Mouse (Mus musculus): ENCODE data around the gene Fscn2.
"Not testable (repeated sequence)": the region's sequence is repeated elsewhere in the genome, so short reads cannot be mapped to it uniquely, and the experiment has no call there.

The Fscn2 gene

DNA sequence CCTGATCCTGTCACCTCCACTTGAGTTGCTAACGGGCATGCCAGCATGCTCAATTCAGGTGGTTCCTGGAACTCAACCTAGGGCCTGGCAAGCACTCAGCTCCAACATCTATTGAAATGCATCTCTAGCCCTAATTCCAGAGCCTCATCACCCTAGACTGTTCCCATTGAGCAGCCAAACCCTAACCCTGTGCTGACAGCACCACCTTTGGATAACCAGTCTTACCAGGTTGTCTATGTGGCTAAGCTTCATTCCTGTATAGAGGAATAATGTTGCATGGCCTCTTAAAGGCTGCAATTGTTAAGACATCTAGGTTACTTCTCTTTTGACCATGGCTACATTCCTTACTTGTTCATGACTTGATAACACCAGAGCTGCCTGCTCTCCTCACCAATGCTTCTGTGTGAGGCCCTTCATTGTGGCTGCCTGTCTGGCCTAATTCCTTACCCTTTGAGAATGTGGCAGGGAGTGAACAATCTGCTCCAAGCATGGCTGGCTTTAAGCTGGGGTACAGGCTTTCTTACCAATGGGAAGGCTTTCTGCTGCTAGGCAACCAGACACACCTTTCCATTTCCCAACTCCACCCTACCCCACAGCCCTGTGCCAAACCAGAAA is 16.2 kb upstream of the Fscn2 start:
- in situ Hi-C loops (cut with MboI): no loop called here

GRCm38 (mm10) chr11:120346383-120347034 is 14.8 kb upstream of the Fscn2 start:
- in situ Hi-C loops (cut with MboI): not testable (repeated sequence)

DNA sequence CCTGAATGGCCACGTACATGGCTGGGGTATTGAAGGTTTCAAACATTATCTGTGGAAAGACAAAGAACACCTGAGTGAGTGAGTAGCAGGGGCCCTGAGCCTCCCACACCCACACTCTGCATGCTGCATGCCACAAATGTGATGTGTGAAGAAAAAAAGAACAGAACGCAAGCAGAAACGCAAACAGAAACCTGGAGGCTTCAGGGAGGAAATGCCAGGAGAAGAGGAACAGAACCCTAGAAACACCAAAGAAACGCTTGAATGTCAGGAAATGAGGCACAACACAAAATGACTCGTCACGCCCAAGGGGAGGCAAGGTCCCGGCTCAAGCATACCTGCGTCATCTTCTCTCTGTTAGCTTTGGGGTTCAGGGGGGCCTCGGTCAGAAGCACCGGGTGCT is 14.0 kb upstream of the Fscn2 start:
- in situ Hi-C loops (cut with MboI): no loop called here

DNA sequence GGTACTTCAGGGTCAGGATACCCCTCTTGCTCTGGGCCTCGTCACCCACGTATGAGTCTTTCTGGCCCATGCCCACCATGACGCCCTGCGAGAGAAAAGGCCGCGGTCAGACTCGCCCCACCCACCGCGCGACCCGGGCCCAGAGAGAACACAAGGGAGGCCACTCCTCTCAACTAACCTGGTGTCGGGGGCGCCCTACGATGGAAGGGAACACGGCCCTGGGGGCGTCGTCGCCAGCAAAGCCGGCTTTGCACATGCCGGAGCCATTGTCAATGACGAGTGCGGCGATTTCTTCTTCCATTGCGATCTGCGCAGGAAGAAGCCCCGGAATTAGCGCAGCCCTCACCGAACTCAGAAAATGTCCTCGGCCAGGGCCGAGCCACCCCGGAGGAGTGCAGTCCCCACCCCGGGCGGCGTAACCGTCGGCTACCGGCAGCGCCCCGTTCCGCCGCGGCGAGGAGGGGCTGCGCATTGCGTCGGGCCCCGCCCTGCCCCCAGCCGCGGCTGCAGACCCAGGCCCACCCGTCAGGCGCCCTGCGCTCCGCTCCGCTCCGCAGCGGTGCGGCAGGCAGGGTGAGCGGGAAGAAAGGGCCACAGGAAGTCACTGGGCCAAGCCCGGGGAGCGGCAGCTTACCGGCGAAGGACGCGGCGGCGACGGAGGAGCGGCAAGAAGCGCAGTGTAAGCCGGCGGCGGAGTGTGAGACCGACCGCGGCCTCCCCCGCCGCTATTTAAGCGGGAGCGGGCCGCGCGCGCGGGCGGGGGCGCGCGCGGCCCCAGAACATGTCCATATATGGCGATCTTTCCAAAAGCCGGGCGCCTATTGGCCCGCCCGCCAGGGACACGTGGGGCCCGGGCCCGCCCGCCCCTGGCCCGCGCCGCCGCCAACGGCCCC is 13.3 kb upstream of the Fscn2 start, which contains the start of gene Actg1:
Gene Actg1, minus strand, starts transcription at position 752 of the 893 bp plus-strand sequence.
- in situ Hi-C loops (cut with MboI): no loop called here

DNA sequence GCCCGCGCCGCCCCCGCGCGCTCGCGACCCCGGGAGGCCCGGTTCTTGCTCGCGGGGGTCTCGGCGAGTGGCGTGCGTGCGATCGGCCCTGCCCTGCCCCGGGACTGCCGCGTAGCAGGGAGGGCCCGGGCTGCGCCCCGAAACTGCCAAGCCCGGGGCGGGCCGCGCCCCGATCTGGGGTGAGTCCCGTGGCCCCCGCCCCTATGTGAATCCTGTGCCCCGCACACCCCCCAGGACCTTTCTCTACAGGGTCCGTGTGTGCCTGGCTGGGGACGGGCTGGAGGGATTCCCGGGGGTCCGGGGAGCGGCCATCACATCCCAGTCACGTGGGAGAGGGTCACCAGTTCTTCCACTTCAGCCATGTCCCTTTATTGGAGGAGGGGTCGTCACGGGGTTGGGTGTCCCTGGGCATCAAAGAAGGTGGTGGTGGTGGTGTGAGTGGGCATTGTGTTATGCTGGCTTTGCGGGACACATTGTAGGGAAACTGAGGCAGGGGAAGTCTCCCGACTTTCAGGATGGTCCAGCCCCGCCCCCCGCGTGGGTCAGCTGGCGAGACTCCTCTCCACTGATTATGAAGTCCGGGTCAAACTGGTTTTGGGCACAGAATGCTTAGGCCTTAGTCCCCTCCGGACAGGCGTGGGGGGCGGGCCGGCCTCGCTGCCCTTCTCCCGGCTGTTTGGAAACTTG is 12.5 kb upstream of the Fscn2 start:
- in situ Hi-C loops (cut with MboI): no loop called here

- in situ Hi-C loops (cut with MboI): no loop called here
These were observed 11.9 kb upstream of the Fscn2 start for GRCm38 (mm10) chr11:120349371-120349985.

- in situ Hi-C loops (cut with MboI): no loop called here
These were observed 11.2 kb upstream of the Fscn2 start for GRCm38 (mm10) chr11:120349986-120350702.

GRCm38 (mm10) chr11:120350711-120351110 is 10.6 kb upstream of the Fscn2 start:
- in situ Hi-C loops (cut with MboI): no loop called here

GRCm38 (mm10) chr11:120351250-120352092 is 9.9 kb upstream of the Fscn2 start:
- in situ Hi-C loops (cut with MboI): no loop called here

DNA sequence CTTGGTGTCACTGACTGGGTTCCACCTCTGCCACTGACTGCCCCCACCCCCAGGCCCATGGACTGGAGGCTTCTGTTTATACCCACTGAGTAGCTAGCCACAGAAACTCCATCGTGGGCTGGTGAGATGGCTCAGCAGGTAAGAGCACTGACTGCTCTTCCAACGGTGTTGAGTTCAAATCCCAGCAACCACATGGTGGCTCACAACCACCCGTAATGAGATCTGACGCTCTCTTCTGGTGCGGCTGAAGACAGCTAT is 9.3 kb upstream of the Fscn2 start:
- in situ Hi-C loops (cut with MboI): not testable (repeated sequence)

- in situ Hi-C loops (cut with MboI): no loop called here
These were observed 8.6 kb upstream of the Fscn2 start for GRCm38 (mm10) chr11:120352571-120353290.

- in situ Hi-C loops (cut with MboI): no loop called here
These were observed 7.6 kb upstream of the Fscn2 start for GRCm38 (mm10) chr11:120353500-120354303.

GRCm38 (mm10) chr11:120354304-120355276 is 6.7 kb upstream of the Fscn2 start:
- in situ Hi-C loops (cut with MboI): no loop called here

- in situ Hi-C loops (cut with MboI): no loop called here
These were observed 5.9 kb upstream of the Fscn2 start for GRCm38 (mm10) chr11:120355277-120356039.

DNA sequence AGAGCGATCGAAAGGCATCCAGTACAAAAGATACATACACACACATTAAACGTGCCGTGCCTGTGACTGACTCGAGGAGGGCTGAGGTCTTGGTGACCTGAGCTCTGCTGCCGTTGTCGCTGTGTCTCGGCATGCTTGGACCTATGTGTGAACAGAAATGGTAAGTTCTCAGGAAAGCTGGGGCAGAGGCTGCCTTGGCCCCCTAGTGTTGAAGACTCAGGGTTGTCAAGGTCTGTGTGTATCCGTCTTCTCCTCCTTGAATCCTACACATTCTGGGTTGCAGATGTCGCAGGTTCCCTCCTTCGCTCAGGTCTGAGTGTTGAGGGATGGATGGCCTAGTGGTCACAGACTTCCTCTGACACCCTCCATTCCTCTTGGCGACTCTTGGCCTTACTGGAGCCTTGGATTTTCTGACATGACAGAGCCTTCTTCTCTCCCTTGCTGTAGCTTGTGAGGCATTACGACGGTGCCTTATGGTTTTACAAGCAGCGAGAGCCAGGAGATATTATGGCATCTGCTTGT is 5.0 kb upstream of the Fscn2 start:
- in situ Hi-C loops (cut with MboI): no loop called here

GRCm38 (mm10) chr11:120356900-120357299 is 4.4 kb upstream of the Fscn2 start:
- in situ Hi-C loops (cut with MboI): no loop called here

All from mature B cell (primary cell).